Mouse (Mus musculus) midbrain, embryonic 10.5 days (tissue): ENCODE measurements around the gene Fam114a1. TPM values are rescaled to one million over a fixed set of nuclear protein-coding genes. Genes with fewer than 3 reads are reported as not detected.

Experiments
- DNase-seq: peaks from one replicate; pipeline ENCODE4 v3.0.0-alpha.2; 2017; ENCODE audit warnings: low spot score
- H3K27ac ChIP-seq: fragments of 300-500 bp; sonication (generic); replicated peaks from 2 replicates; pipeline ENCODE4 v1.5.1; 2016; ENCODE audit warnings: mild to moderate bottlenecking
- H3K27me3 ChIP-seq: fragments of 300-500 bp; sonication (generic); 2 replicates; pipeline ENCODE4 v1.6.1; 2016; ENCODE audit warnings: low read depth, mild to moderate bottlenecking; ENCODE audit not compliant: poor library complexity, severe bottlenecking
- H3K36me3 ChIP-seq: fragments of 300-500 bp; sonication (generic); 2 replicates; pipeline ENCODE4 v1.6.1; 2016; ENCODE audit warnings: mild to moderate bottlenecking, moderate library complexity
- H3K4me1 ChIP-seq: fragments of 300-500 bp; sonication (generic); 2 replicates; pipeline ENCODE4 v1.6.1; 2016
- H3K4me3 ChIP-seq: fragments of 300-500 bp; sonication (generic); 2 replicates; pipeline ENCODE4 v1.5.1; 2016; ENCODE audit warnings: mild to moderate bottlenecking, moderate library complexity
- H3K9me3 ChIP-seq: fragments of 300-500 bp; sonication (generic); replicated peaks from 2 replicates; pipeline ENCODE4 v1.6.1; 2016; ENCODE audit warnings: mild to moderate bottlenecking
- WGBS: fragments of 180-500 bp; shearing (Covaris S2); methylation state at CpG from one replicate; pipeline ENCODE4 v1.1.7; 2016; 5-methylcytosine and 5-hydroxymethylcytosine counted together
- polyA plus RNA-seq: library from polyadenylated mRNA; unstranded; fragments of >200 nt; fragmentation: Nextera tagmentation; extraction: Ambion mirVana; gene quantifications from 2 replicates; pipeline ENCODE4 v1.2.1, GENCODE M21; 2016

The Fam114a1 gene
- polyA plus RNA-seq, 1 experiment from 2014 or later = 16.8 TPM

DNA sequence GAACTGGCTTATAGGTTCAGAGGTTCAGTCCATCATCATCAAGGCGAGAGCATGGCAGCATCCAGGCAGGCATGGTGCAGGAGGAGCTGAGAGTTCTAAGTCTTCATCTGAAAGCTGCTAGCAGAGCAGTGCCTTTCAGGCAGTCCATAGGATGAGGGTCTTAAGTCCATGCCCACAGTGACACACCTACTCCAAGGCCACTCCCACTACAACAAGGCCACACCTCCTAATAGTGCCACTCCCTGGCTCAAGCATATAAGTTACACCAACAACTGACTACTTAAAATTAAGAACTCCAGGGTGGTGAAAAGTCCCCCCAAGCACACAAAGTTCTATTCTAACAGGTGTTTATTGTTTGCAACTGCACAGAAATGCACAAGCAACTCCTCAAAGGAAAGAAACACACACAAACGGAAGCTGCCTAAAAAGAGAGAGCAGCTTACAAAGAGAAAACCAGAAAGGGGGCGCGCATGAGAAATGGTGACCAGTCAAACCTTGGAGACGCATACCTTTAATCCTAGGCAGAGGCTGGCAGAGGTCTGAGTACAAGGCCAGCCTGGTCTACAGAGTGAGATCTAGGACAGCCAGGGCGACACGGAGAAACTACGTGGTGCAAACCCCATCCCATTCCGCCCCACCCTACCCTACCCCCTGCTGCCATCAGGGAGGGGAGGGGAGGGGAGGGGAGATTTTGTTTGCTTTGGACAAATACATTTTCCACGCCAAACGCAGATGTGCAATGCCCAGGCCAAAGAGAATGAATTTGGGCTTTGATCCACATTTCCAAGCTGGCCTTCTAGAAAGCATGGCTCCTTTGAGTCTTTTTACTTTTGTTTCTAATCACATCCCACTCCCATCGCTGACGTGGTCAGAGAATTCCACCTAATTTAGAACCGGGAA, 660 bp upstream of the Fam114a1 start:
- Histone ChIP-seq H3K4me1 (peaks cover 39% of the 10 kb centered on the region), H3K9me3 (no peaks in the 10 kb centered on the region), H3K27ac (peak overlapping the region; percentile 85), H3K27me3 (peaks cover 21% of the 10 kb centered on the region), H3K4me3 (peak overlapping the region; percentile 77), H3K36me3 (no peaks in the 10 kb centered on the region)
- 4% methylated on average over 14 of the region's 14 CpGs for WGBS
- peak; percentile 29 for DNase-seq

DNA sequence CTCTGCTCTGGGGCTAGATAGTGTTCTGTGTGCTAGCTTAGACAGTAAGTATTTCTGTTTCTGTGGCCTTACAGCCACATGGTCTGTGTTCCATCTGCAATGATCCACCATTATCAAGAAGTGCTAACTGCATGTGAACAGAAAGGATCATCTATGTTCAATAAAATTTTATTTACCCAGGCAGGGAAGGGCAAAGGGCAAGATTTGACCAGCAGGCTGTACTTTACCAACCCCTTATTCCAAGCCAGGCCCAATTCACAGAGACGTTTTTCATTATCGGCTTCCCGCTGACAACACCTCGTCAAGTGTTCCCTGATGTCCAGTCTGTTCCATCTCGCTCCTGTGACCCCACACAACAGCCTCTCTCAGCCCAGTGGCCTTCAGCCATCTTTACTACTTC, 5.2 kb downstream of the Fam114a1 start:
- H3K9me3 ChIP-seq = no peaks in the 10 kb centered on the region
- H3K36me3 ChIP-seq = no peaks in the 10 kb centered on the region
- 79% methylated on average over 5 of the region's 5 CpGs for WGBS
- no peak overlapping the region for H3K27ac ChIP-seq
- H3K4me3 ChIP-seq = no peak overlapping the region
- H3K27me3 ChIP-seq = peaks cover 16% of the 10 kb centered on the region
- H3K4me1 ChIP-seq = peaks cover 17% of the 10 kb centered on the region
- DNase-seq = no peak

GRCm38 (mm10) chr5:64977128-64977527, 7.3 kb downstream of the Fam114a1 start:
- no peak overlapping the region for H3K4me3 ChIP-seq
- no peak for DNase-seq
- no peaks in the 10 kb centered on the region for H3K4me1 ChIP-seq
- 77% methylated on average over 8 of the region's 8 CpGs for WGBS
- H3K27ac ChIP-seq = no peak overlapping the region
- no peaks in the 10 kb centered on the region for H3K9me3 ChIP-seq
- H3K36me3 ChIP-seq = no peaks in the 10 kb centered on the region
- H3K27me3 ChIP-seq = no peaks in the 10 kb centered on the region

DNA sequence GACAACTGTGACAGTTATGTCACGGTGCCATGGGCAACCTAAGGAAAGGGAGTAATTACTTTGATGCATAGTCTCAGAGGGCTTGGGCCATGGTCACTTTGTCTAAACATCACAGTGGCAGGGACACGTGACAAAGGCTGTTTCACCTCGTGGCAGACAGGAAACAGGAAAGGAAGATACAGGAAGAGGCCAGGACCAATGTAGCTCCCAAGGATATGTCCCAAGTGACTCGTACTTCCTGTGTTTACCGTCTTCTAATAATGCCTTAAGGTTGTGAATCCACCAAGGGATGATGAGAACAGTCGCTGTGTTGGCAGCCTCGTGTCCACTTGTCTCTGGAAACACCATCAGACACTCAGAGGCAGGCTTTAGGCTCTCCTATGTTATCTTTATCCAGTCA, 16.1 kb downstream of the Fam114a1 start:
- H3K36me3 ChIP-seq = no peaks in the 10 kb centered on the region
- no peaks in the 10 kb centered on the region for H3K4me1 ChIP-seq
- DNase-seq = no peak
- 86% methylated on average over 7 of the region's 7 CpGs for WGBS
- no peak overlapping the region for H3K4me3 ChIP-seq
- no peaks in the 10 kb centered on the region for H3K27me3 ChIP-seq
- H3K9me3 ChIP-seq = no peaks in the 10 kb centered on the region
- H3K27ac ChIP-seq = no peak overlapping the region

DNA sequence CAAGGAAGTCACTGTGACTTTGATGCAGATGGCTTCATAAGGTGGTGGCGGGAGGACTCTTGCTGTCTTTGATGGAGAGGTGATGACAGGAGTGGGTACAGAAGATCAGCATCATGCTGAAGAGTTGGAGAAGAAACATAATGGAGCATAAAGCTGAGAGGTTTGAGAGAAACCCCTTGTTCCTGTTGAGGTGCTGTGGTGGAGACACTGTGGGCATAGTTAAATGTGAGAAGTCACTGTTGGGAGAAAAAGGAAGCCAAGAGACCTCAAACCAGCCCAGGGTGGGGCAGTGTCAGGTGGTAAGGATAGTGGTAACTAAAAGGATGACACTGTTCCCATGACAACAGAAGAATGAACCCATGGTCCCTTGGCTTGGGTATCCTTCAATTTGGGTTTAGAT, 20.1 kb downstream of the Fam114a1 start:
- DNase-seq = no peak
- H3K36me3 ChIP-seq = no peaks in the 10 kb centered on the region
- H3K27ac ChIP-seq = no peak overlapping the region
- no peaks in the 10 kb centered on the region for H3K27me3 ChIP-seq
- no peak overlapping the region for H3K4me3 ChIP-seq
- H3K9me3 ChIP-seq = no peaks in the 10 kb centered on the region
- H3K4me1 ChIP-seq = no peaks in the 10 kb centered on the region
- WGBS = 93% methylated on average over 1 of the region's 1 CpGs

GRCm38 (mm10) chr5:64992540-64992939, 22.7 kb downstream of the Fam114a1 start:
- Histone ChIP-seq H3K27ac (no peak overlapping the region), H3K27me3 (no peaks in the 10 kb centered on the region), H3K4me3 (no peak overlapping the region), H3K4me1 (no peaks in the 10 kb centered on the region), H3K36me3 (no peaks in the 10 kb centered on the region), H3K9me3 (no peaks in the 10 kb centered on the region)
- DNase-seq = no peak
- 76% methylated on average over 8 of the region's 8 CpGs for WGBS

- H3K36me3 ChIP-seq = no peaks in the 10 kb centered on the region
- H3K27me3 ChIP-seq = no peaks in the 10 kb centered on the region
- 94% methylated on average over 2 of the region's 2 CpGs for WGBS
- no peaks in the 10 kb centered on the region for H3K9me3 ChIP-seq
- no peak overlapping the region for H3K4me3 ChIP-seq
- no peak overlapping the region for H3K27ac ChIP-seq
- no peak for DNase-seq
- H3K4me1 ChIP-seq = no peaks in the 10 kb centered on the region
Measured at GRCm38 (mm10) chr5:64995408-64995807, 25.5 kb downstream of the Fam114a1 start.

GRCm38 (mm10) chr5:65002940-65003824, 33.3 kb downstream of the Fam114a1 start:
- H3K27me3 ChIP-seq = no peaks in the 10 kb centered on the region
- 0 out of 2 replicates have a peak overlapping the region, but pooled peaks have one; percentile 9 for H3K27ac ChIP-seq
- peaks cover 14% of the 10 kb centered on the region for H3K4me1 ChIP-seq
- H3K4me3 ChIP-seq = no peak overlapping the region
- no peak for DNase-seq
- 63% methylated on average over 10 of the region's 10 CpGs for WGBS
- no peaks in the 10 kb centered on the region for H3K36me3 ChIP-seq
- H3K9me3 ChIP-seq = no peaks in the 10 kb centered on the region

DNA sequence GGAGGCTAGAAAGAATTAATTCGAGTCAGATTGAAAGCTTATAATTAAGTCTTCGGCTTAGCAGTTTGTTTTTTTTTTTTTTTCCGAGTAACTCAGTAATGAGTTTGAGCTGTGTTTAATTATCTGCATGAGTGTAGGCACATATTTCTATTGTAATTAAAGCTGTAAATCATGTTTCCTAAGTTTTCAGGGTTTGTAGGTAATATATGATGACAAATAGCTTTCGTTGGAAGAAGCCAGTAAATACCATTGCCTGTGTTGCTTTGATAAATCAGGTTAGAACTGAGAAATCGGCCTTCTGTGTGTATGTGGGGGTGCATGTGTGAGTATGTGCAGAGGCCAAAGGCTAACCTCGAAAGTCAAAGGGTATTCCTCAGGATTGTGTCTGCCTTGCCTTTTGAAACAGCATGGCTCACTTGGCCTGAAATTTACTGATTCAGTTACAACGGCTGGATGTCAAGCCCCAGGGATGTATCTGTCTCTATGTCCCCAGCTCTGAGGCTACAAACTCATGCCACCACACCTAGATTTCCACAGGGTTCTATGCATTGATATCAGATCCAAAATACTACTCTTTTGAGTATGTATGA, 34.2 kb downstream of the Fam114a1 start:
- WGBS = 65% methylated on average over 7 of the region's 7 CpGs
- Histone ChIP-seq H3K9me3 (no peaks in the 10 kb centered on the region), H3K4me1 (peaks cover 14% of the 10 kb centered on the region), H3K36me3 (no peaks in the 10 kb centered on the region), H3K4me3 (no peak overlapping the region), H3K27me3 (no peaks in the 10 kb centered on the region), H3K27ac (no peak overlapping the region)
- no peak for DNase-seq

GRCm38 (mm10) chr5:65005251-65005650, 35.4 kb downstream of the Fam114a1 start:
- H3K27me3 ChIP-seq = no peaks in the 10 kb centered on the region
- DNase-seq = no peak
- no peak overlapping the region for H3K27ac ChIP-seq
- H3K9me3 ChIP-seq = no peaks in the 10 kb centered on the region
- peaks cover 5% of the 10 kb centered on the region; the same call in 1 of the 2 replicates for H3K36me3 ChIP-seq
- WGBS = 95% methylated on average over 4 of the region's 4 CpGs
- peaks cover 14% of the 10 kb centered on the region for H3K4me1 ChIP-seq
- no peak overlapping the region for H3K4me3 ChIP-seq

DNA sequence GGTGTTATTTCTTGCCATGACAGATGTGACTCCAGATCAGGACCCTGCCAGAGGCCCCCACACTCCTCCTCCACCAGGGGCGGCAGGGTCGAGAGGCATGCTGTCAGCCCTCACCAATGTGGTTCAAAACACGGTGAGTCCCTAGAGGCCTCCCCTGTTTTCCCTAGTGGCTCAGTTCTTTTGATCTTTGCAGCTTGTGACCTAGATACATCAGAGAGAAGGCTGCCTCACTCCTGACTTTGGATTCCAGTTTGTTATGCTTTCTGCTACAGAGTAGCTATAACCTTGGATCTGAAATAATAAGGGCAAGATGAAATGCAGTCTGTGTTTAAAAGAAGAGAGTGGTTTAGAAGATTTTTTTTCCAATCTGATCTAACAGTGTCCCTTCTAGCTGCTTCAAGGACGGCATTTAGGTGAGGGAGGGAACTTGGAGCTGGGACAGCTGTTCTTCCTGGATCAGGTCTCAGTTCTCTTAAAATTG, 36.2 kb downstream of the Fam114a1 start:
- WGBS = 47% methylated on average over 4 of the region's 4 CpGs
- DNase-seq = no peak
- Histone ChIP-seq H3K4me3 (no peak overlapping the region), H3K27ac (no peak overlapping the region), H3K4me1 (peaks cover 14% of the 10 kb centered on the region), H3K36me3 (peaks cover 8% of the 10 kb centered on the region; the same call in 1 of the 2 replicates), H3K27me3 (no peaks in the 10 kb centered on the region), H3K9me3 (no peaks in the 10 kb centered on the region)

GRCm38 (mm10) chr5:65011901-65012573, 42.2 kb downstream of the Fam114a1 start:
- WGBS = 91% methylated on average over 7 of the region's 7 CpGs
- no peak for DNase-seq
- Histone ChIP-seq H3K4me1 (0 out of 2 replicates have a peak, but pooled peaks cover 5% of the 10 kb centered on the region), H3K27me3 (no peaks in the 10 kb centered on the region), H3K4me3 (no peak overlapping the region), H3K9me3 (no peaks in the 10 kb centered on the region), H3K36me3 (peaks cover 8% of the 10 kb centered on the region; the same call in 1 of the 2 replicates), H3K27ac (no peak overlapping the region)
